Mouse (Mus musculus) forebrain, embryonic 13.5 days (tissue): ENCODE data around the gene Mtg1. TPM values are rescaled to one million over a fixed set of nuclear protein-coding genes. Genes with fewer than 3 reads are reported as not detected.
"Not testable (repeated sequence)": the region's sequence is repeated elsewhere in the genome, so short reads cannot be mapped to it uniquely, and the experiment has no call there.

ENCODE experiments used
- ATAC-seq: fragments of 200-750 bp; cut with Nextera tagmentation; 2 replicates; pipeline ENCODE4 v1.8.0; 2017
- H3K27ac ChIP-seq: fragments of 300-500 bp; sonication (generic); 2 replicates; pipeline ENCODE4 v1.5.1; 2015; ENCODE audit warnings: inconsistent platforms, mild to moderate bottlenecking, moderate library complexity
- H3K27me3 ChIP-seq: fragments of 300-500 bp; sonication (generic); 2 replicates; pipeline ENCODE4 v1.6.1; 2015; ENCODE audit warnings: mild to moderate bottlenecking, inconsistent platforms
- H3K36me3 ChIP-seq: fragments of 300-500 bp; sonication (generic); 2 replicates; pipeline ENCODE4 v1.6.1; 2015; ENCODE audit warnings: mild to moderate bottlenecking, inconsistent platforms; ENCODE audit not compliant: poor library complexity, severe bottlenecking
- H3K4me1 ChIP-seq: fragments of 300-500 bp; sonication (generic); 2 replicates; pipeline ENCODE4 v1.6.1; 2015; ENCODE audit warnings: inconsistent platforms
- H3K4me2 ChIP-seq: fragments of 300-500 bp; sonication (generic); 2 replicates; pipeline ENCODE4 v1.6.1; 2015; ENCODE audit warnings: inconsistent platforms, mild to moderate bottlenecking, moderate library complexity
- H3K4me3 ChIP-seq: fragments of 300-500 bp; sonication (generic); 2 replicates; pipeline ENCODE4 v1.5.1; 2015; ENCODE audit warnings: mild to moderate bottlenecking, inconsistent platforms
- H3K9ac ChIP-seq: fragments of 300-500 bp; sonication (generic); 2 replicates; pipeline ENCODE4 v1.6.1; 2015; ENCODE audit warnings: mild to moderate bottlenecking, inconsistent platforms
- H3K9me3 ChIP-seq: fragments of 300-500 bp; sonication (generic); replicated peaks from 2 replicates; pipeline ENCODE4 v1.6.1; 2016; ENCODE audit warnings: inconsistent platforms
- whole genome bisulfite sequencing: fragments of 180-500 bp; shearing (Covaris S2); methylation state at CpG from one replicate; pipeline ENCODE4 v1.1.7; 2015; 5-methylcytosine and 5-hydroxymethylcytosine counted together
- polyA plus RNA-seq: library from polyadenylated mRNA; unstranded; fragments of >200 nt; fragmentation: Nextera tagmentation; extraction: Ambion mirVana; gene quantifications from 2 replicates; pipeline ENCODE4 v1.2.1, GENCODE M21; 2015

Gene Mtg1
- polyA plus RNA-seq, 1 experiment from 2014 or later = 35.3 TPM

- H3K9ac ChIP-seq = peak within 1 kb of the TSS; percentile 83
- peak; percentile 80 for ATAC-seq
- peak within 1 kb of the TSS; percentile 87 for H3K4me2 ChIP-seq
- peak within 1 kb of the TSS; percentile 63 for H3K27ac ChIP-seq
- peak within 1 kb of the TSS; percentile 85 for H3K4me3 ChIP-seq
- WGBS = 2% methylated on average over 23 of the region's 23 CpGs
- H3K9me3 ChIP-seq = no peaks in the 10 kb centered on the region
- no peaks in the 10 kb centered on the region for H3K27me3 ChIP-seq
- H3K4me1 ChIP-seq = peaks cover 9% of the 10 kb centered on the region
- H3K36me3 ChIP-seq = peaks cover 22% of the 10 kb centered on the region
Observed at GRCm38 (mm10) chr7:140115583-140116328, 21.6 kb upstream of the Mtg1 start, which contains the start of gene Paox. Paox (plus strand) TSS chr7:140115799.

- Histone ChIP-seq H3K4me1 (peaks cover 9% of the 10 kb centered on the region), H3K36me3 (peaks cover 15% of the 10 kb centered on the region; the same call in 1 of the 2 replicates), H3K27me3 (no peaks in the 10 kb centered on the region), H3K4me3 (peak within 1 kb of the TSS; percentile 85), H3K9ac (peak within 1 kb of the TSS; percentile 83), H3K4me2 (peak within 1 kb of the TSS; percentile 87), H3K9me3 (no peaks in the 10 kb centered on the region), H3K27ac (peak within 1 kb of the TSS; percentile 63)
- 4% methylated on average over 28 of the region's 28 CpGs for WGBS
- ATAC-seq = peak; percentile 96
Observed at GRCm38 (mm10) chr7:140116329-140117054, 20.9 kb upstream of the Mtg1 start, which contains the start of gene Echs1. Echs1 (minus strand) TSS chr7:140116476.

DNA sequence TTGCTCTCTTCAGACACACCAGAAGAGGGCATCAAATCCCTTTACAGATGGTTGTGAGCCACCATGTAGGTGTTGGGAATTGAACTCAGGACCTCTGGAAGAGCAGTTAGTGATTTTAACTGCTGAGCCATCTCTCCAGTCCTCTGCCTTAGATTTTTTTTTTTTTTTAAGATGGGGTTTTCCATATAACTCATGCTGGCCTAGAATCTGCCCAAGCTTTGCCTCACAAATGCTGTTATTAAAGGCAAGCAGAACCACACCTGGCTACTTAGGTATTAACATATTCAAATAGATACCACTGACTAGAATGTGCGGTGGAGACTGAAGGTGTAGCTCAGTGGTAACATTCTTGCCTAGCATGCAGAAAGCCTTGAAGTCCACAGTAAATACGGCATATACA is 16.9 kb upstream of the Mtg1 start:
- ATAC-seq = no peak
- H3K9ac ChIP-seq = no peak overlapping the region
- WGBS = 91% methylated on average over 2 of the region's 2 CpGs

GRCm38 (mm10) chr7:140121338-140121910 is 15.9 kb upstream of the Mtg1 start:
- H3K36me3 ChIP-seq = no peaks in the 10 kb centered on the region

More for the DNA sequence above, 16.9 kb upstream of the Mtg1 start:
- Histone ChIP-seq H3K27ac (no peak overlapping the region), H3K4me3 (no peak overlapping the region), H3K4me2 (no peak overlapping the region), H3K36me3 (no peaks in the 10 kb centered on the region), H3K9me3 (no peaks in the 10 kb centered on the region), H3K27me3 (no peaks in the 10 kb centered on the region), H3K4me1 (peaks cover 3% of the 10 kb centered on the region)

DNA sequence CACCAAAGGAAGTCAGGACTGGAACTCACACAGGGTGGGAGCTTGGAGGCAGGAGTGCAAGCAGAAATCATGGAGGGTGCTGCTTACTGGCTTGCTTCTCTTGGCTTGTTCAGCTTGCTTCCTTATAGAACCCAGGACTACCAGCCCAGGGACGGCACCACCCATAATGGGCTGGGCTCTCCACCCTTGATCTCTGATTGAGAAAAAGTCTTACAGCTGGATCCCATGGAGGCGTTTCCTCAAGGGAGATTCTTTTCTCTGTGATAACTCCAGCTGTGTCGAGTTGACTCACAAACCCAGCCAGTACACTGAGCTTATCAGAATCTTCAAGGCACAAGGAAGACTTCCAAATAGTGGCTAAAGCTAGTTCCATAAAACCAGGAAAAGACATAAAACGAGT is 14.6 kb upstream of the Mtg1 start:
- 32% methylated on average over 4 of the region's 4 CpGs for WGBS
- no peak overlapping the region for H3K4me3 ChIP-seq
- H3K36me3 ChIP-seq = no peaks in the 10 kb centered on the region
- H3K4me1 ChIP-seq = peaks cover 5% of the 10 kb centered on the region; the same call in 1 of the 2 replicates
- H3K4me2 ChIP-seq = no peak overlapping the region
- H3K9me3 ChIP-seq = no peaks in the 10 kb centered on the region
- H3K27ac ChIP-seq = no peak overlapping the region
- H3K27me3 ChIP-seq = no peaks in the 10 kb centered on the region
- no peak overlapping the region for H3K9ac ChIP-seq
- ATAC-seq = no peak

More at GRCm38 (mm10) chr7:140121338-140121910, 15.9 kb upstream of the Mtg1 start:
- Histone ChIP-seq H3K9me3 (no peaks in the 10 kb centered on the region), H3K27me3 (no peaks in the 10 kb centered on the region), H3K4me2 (no peak overlapping the region), H3K27ac (no peak overlapping the region), H3K4me1 (peaks cover 5% of the 10 kb centered on the region; the same call in 1 of the 2 replicates), H3K4me3 (no peak overlapping the region), H3K9ac (no peak overlapping the region)
- ATAC-seq = no peak
- WGBS = 66% methylated on average over 13 of the region's 13 CpGs

- H3K36me3 ChIP-seq = no peaks in the 10 kb centered on the region
- WGBS = 98% methylated on average over 1 of the region's 1 CpGs
- no peak overlapping the region for H3K4me2 ChIP-seq
- H3K9ac ChIP-seq = no peak overlapping the region
- H3K9me3 ChIP-seq = no peaks in the 10 kb centered on the region
- no peak overlapping the region for H3K27ac ChIP-seq
- H3K4me1 ChIP-seq = peaks cover 5% of the 10 kb centered on the region; the same call in 1 of the 2 replicates
- no peak overlapping the region for H3K4me3 ChIP-seq
- no peaks in the 10 kb centered on the region for H3K27me3 ChIP-seq
- ATAC-seq = no peak
Observed at GRCm38 (mm10) chr7:140124382-140124781, 13.0 kb upstream of the Mtg1 start.

GRCm38 (mm10) chr7:140125278-140126021 is 11.9 kb upstream of the Mtg1 start:
- Histone ChIP-seq H3K9me3 (no peaks in the 10 kb centered on the region), H3K4me2 (peak overlapping the region; percentile 84), H3K4me1 (peaks cover 5% of the 10 kb centered on the region; the same call in 1 of the 2 replicates), H3K9ac (peak overlapping the region; percentile 88), H3K27me3 (no peaks in the 10 kb centered on the region), H3K36me3 (0 out of 2 replicates have a peak, but pooled peaks cover 7% of the 10 kb centered on the region), H3K27ac (no peak overlapping the region), H3K4me3 (peak overlapping the region; percentile 69)
- 1% methylated on average over 37 of the region's 40 CpGs for WGBS
- ATAC-seq = peak; percentile 97

DNA sequence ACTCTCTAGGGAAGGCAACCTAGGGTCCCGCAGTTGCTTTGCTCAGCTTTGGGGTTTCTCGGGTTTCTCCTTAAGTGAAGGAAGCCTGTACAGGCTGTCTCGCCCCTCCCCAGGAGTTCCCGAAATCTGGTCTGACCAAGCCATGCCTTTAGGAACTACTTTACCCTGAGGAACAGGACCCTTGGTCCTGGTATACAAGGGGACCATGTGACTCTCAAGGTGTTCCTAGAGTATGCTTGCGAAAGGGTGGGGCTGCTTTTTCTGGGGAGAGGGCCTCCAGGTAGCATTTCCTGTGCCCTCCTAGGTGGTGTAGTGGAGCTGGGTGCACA is 11.4 kb upstream of the Mtg1 start:
- H3K9me3 ChIP-seq = no peaks in the 10 kb centered on the region
- no peak; the same call in none of the 2 replicates for ATAC-seq
- peaks cover 5% of the 10 kb centered on the region; the same call in 1 of the 2 replicates for H3K4me1 ChIP-seq
- H3K4me3 ChIP-seq = peak overlapping the region; percentile 69
- peak overlapping the region; percentile 84 for H3K4me2 ChIP-seq
- no peaks in the 10 kb centered on the region for H3K27me3 ChIP-seq
- H3K27ac ChIP-seq = no peak overlapping the region
- 8% methylated on average over 5 of the region's 5 CpGs for WGBS
- 0 out of 2 replicates have a peak, but pooled peaks cover 7% of the 10 kb centered on the region for H3K36me3 ChIP-seq
- H3K9ac ChIP-seq = peak overlapping the region; percentile 88

DNA sequence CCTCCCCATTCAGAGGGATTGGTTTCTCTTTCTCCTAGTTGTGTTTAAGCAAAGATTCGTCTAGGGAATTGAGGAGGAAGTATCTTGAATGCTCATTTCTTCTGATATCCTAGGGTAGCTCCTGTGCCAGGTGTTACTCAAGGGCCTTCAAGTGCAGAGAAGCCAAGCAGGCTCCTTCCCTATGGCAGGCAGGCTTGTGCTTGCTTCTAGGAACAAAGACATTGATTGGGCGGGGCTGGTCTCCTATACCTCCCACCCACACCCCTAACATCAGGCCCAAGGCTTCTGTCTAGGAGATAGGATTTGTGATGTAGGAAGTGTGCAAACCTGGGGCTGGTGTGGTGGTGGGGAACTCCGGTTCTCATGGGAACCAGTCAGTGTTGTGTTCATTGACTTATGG is 10.4 kb upstream of the Mtg1 start:
- Histone ChIP-seq H3K4me2 (no peak overlapping the region), H3K27ac (no peak overlapping the region), H3K27me3 (no peaks in the 10 kb centered on the region), H3K9me3 (no peaks in the 10 kb centered on the region), H3K4me3 (no peak overlapping the region), H3K9ac (no peak overlapping the region), H3K4me1 (peaks cover 5% of the 10 kb centered on the region; the same call in 1 of the 2 replicates), H3K36me3 (0 out of 2 replicates have a peak, but pooled peaks cover 7% of the 10 kb centered on the region)
- no peak for ATAC-seq
- 83% methylated on average over 3 of the region's 3 CpGs for WGBS

- Histone ChIP-seq H3K4me1 (peaks cover 5% of the 10 kb centered on the region; the same call in 1 of the 2 replicates), H3K4me3 (no peak overlapping the region), H3K9me3 (no peaks in the 10 kb centered on the region), H3K27me3 (no peaks in the 10 kb centered on the region), H3K27ac (no peak overlapping the region), H3K4me2 (no peak overlapping the region), H3K36me3 (0 out of 2 replicates have a peak, but pooled peaks cover 7% of the 10 kb centered on the region), H3K9ac (no peak overlapping the region)
- WGBS = 94% methylated on average over 2 of the region's 2 CpGs
- no peak for ATAC-seq
Observed at GRCm38 (mm10) chr7:140127911-140128310, 9.5 kb upstream of the Mtg1 start.

- H3K9me3 ChIP-seq, H3K9ac ChIP-seq, H3K4me2 ChIP-seq, H3K36me3 ChIP-seq, H3K27ac ChIP-seq, H3K4me1 ChIP-seq, H3K4me3 ChIP-seq, H3K27me3 ChIP-seq, ATAC-seq: not testable (repeated sequence)
- WGBS = 87% methylated on average over 7 of the region's 7 CpGs
Observed at GRCm38 (mm10) chr7:140132184-140132583, 5.2 kb upstream of the Mtg1 start.
